In genomic region chr2:18039566-18040290, GRCm38 (mm10) we compare ENCODE assay signal across 8 mouse cellular contexts. TPM values are rescaled to one million over a fixed set of nuclear protein-coding genes. Genes with fewer than 3 reads are reported as not detected.
DNase-seq lines count a peak whose midpoint lies in the region; ATAC-seq and TF ChIP-seq lines count a peak whose summit lies in the region.
"Had no signal": no experiment of that assay in that cellular context is flagged by ENCODE, and none has a peak within 500 bp of the region (broad histone marks: within the 10 kb centered on the region; RNA-seq: fewer than 3 reads in every experiment).

No protein-coding gene starts in this region.

- peaks cover 68% of the 10 kb centered on the region for H3K4me1 ChIP-seq in forebrain, embryonic 14.5 days (ENCODE audit: control insufficient read depth, insufficient read depth, low read length)
- H3K4me1 ChIP-seq in limb, embryonic 12.5 days (replicated peaks): peaks cover 49% of the 10 kb centered on the region
- peaks cover 6% of the 10 kb centered on the region; the same call in 1 of the 2 replicates for H3K4me1 ChIP-seq in olfactory bulb, adult 2 months (ENCODE audit: control insufficient read depth, insufficient read depth, low read length)

- ATAC-seq in forebrain, embryonic 14.5 days: peak; percentile 56
- ATAC-seq in limb, embryonic 12.5 days (ENCODE audit: insufficient number of reproducible peaks, insufficient read depth, low FRiP score, low TSS enrichment, low read depth): peak; percentile 48; the same call in 1 of the 2 replicates

- H3K4me2 ChIP-seq in forebrain, embryonic 14.5 days (ENCODE audit: low read length): peak overlapping the region; percentile 94
- peak overlapping the region; percentile 62 for H3K4me2 ChIP-seq in limb, embryonic 12.5 days

- H3K27ac ChIP-seq in forebrain, embryonic 14.5 days (ENCODE audit: low read depth, low read length): peak overlapping the region; percentile 94
- peak overlapping the region; percentile 85 for H3K27ac ChIP-seq in limb, embryonic 12.5 days
- no peak overlapping the region for H3K27ac ChIP-seq in olfactory bulb, adult 2 months (ENCODE audit: insufficient read depth, low read depth, low read length)
- H3K27ac ChIP-seq: macrophage had no signal

- no peaks in the 10 kb centered on the region for H3K9me3 ChIP-seq in forebrain, embryonic 14.5 days (replicated peaks; ENCODE audit: control insufficient read depth, low read length)
- no peaks in the 10 kb centered on the region for H3K9me3 ChIP-seq in limb, embryonic 12.5 days

- 1% methylated on average over 46 of the region's 46 CpGs for WGBS in forebrain, embryonic 14.5 days
- WGBS in limb, embryonic 12.5 days: 2% methylated on average over 46 of the region's 46 CpGs
- WGBS in olfactory bulb, adult 2 months: 56% methylated on average over 46 of the region's 46 CpGs

- H3K9ac ChIP-seq in forebrain, embryonic 14.5 days (ENCODE audit: low read length): peak overlapping the region; percentile 76
- peak overlapping the region; percentile 76 for H3K9ac ChIP-seq in limb, embryonic 12.5 days (replicated peaks)

- intact Hi-C loops in left cerebral cortex, postnatal 14 days (cut with DNase I): loop anchor here (10.0 kb wide), 1 partner anchor 615 kb away; no protein-coding TSS in a partner anchor

- peak overlapping the region; percentile 98 for H3K4me3 ChIP-seq in forebrain, embryonic 14.5 days (ENCODE audit: low read depth, low read length)
- peak overlapping the region; percentile 35 for H3K4me3 ChIP-seq in limb, embryonic 12.5 days (replicated peaks)
- peak overlapping the region; percentile 6; the same call in 1 of the 2 replicates for H3K4me3 ChIP-seq in olfactory bulb, adult 2 months (ENCODE audit: insufficient read depth, low read depth, low read length)

- no peaks in the 10 kb centered on the region; the same call in 1 of the 2 replicates for H3K36me3 ChIP-seq in forebrain, embryonic 14.5 days (ENCODE audit: control insufficient read depth, insufficient read depth, low read length)
- no peaks in the 10 kb centered on the region for H3K36me3 ChIP-seq in limb, embryonic 12.5 days

- TF ChIP-seq POLR2A in olfactory bulb, adult 2 months (IDR thresholded peaks at IDR 0.05; ENCODE audit: insufficient read depth, low read depth, low read length): no peak

- peak; percentile 54 for DNase-seq in ovary, postnatal 36 days (ENCODE audit: low spot score)
- no peak for DNase-seq in ovary, postnatal 14 days (ENCODE audit: low spot score)
- DNase-seq in forebrain, embryonic 14.5 days (ENCODE audit: low spot score): peak; percentile 73
- no peak for DNase-seq in c-Kit-positive CD71-positive TER-119-positive erythroid progenitor cells, embryonic 14.5 days (ENCODE audit: low spot score)
- DNase-seq in left cerebral cortex, postnatal 14 days (ENCODE audit: low spot score in 2 of 2): no peak

- TF ChIP-seq CTCF in olfactory bulb, adult 2 months (IDR thresholded peaks at IDR 0.05; ENCODE audit: insufficient read depth, low read depth, low read length): no peak

- no peaks in the 10 kb centered on the region for H3K27me3 ChIP-seq in forebrain, embryonic 14.5 days (replicated peaks; ENCODE audit: control insufficient read depth, insufficient read depth, low read length)
- no peaks in the 10 kb centered on the region for H3K27me3 ChIP-seq in limb, embryonic 12.5 days

RNA-seq across cellular contexts. Expression of gene A930004D18Rik, which starts 2.2 kb away (rescaled TPM):
- polyA plus RNA-seq in forebrain, embryonic 14.5 days (2014; fragmentation: Nextera tagmentation; extraction: Ambion mirVana): 9.9 and 11.7 TPM in 2 replicates
- polyA plus RNA-seq in limb, embryonic 12.5 days (2016; fragmentation: Nextera tagmentation; extraction: Ambion mirVana): 19.9 and 20.3 TPM in 2 replicates
- not detected in 2 replicates for polyA plus RNA-seq in olfactory bulb, adult 2 months (2012; ENCODE audit: insufficient read depth, insufficient read length, low replicate concordance, missing spikeins)
- 1 to 10 TPM; 1.5 to 1.6 TPM for total RNA-seq in left cerebral cortex, postnatal 14 days (2021)

RNA-seq across cellular contexts. Expression of gene Skida1, which starts 9.1 kb away (rescaled TPM):
- 10.8 and 13.2 TPM in 2 replicates for polyA plus RNA-seq in forebrain, embryonic 14.5 days (2014; fragmentation: Nextera tagmentation; extraction: Ambion mirVana)
- 13.9 and 14.0 TPM in 2 replicates for polyA plus RNA-seq in limb, embryonic 12.5 days (2016; fragmentation: Nextera tagmentation; extraction: Ambion mirVana)
- not detected in 2 replicates for polyA plus RNA-seq in olfactory bulb, adult 2 months (2012; ENCODE audit: insufficient read depth, insufficient read length, low replicate concordance, missing spikeins)
- total RNA-seq in left cerebral cortex, postnatal 14 days (2021): 1 to 10 TPM; 7.1 to 8.1 TPM
- polyA plus RNA-seq: macrophage had no signal

RNA-seq across cellular contexts. Expression of gene Mllt10, which starts 15.3 kb away (rescaled TPM):
- 38.7 and 43.5 TPM in 2 replicates for polyA plus RNA-seq in forebrain, embryonic 14.5 days (2014; fragmentation: Nextera tagmentation; extraction: Ambion mirVana)
- 67.7 and 77.6 TPM in 2 replicates for polyA plus RNA-seq in limb, embryonic 12.5 days (2016; fragmentation: Nextera tagmentation; extraction: Ambion mirVana)
- polyA plus RNA-seq in olfactory bulb, adult 2 months (2012; ENCODE audit: insufficient read depth, insufficient read length, low replicate concordance, missing spikeins): 433 TPM in 1 of 2 replicates, not detected in the other
- total RNA-seq in left cerebral cortex, postnatal 14 days (2021): 10 to 100 TPM; 47.7 TPM

RNA-seq across cellular contexts. Expression of gene H2al2a, which starts 43.0 kb away (rescaled TPM):
- polyA plus RNA-seq in forebrain, embryonic 14.5 days (2014; fragmentation: Nextera tagmentation; extraction: Ambion mirVana): not detected in 2 replicates
- polyA plus RNA-seq in limb, embryonic 12.5 days (2016; fragmentation: Nextera tagmentation; extraction: Ambion mirVana): not detected in 2 replicates
- polyA plus RNA-seq in olfactory bulb, adult 2 months (2012; ENCODE audit: insufficient read depth, insufficient read length, low replicate concordance, missing spikeins): not detected in 2 replicates
- not detected for total RNA-seq in left cerebral cortex, postnatal 14 days (2021)
- polyA plus RNA-seq: macrophage had no signal

Comparison
In these comparisons a context has a peak if more than half of its experiments do, and no peak if none do; other contexts are left out.
1. DNase-seq: peak in ovary, postnatal 36 days (single experiment) and forebrain, embryonic 14.5 days (single experiment); none in ovary, postnatal 14 days (single experiment), c-Kit-positive CD71-positive TER-119-positive erythroid progenitor cells, embryonic 14.5 days (single experiment) and left cerebral cortex, postnatal 14 days (0 of 2).
2. H3K4me3 ChIP-seq: peak in every context shown above with its lines; median percentile 98 in forebrain, embryonic 14.5 days; 35 in limb, embryonic 12.5 days; 6 in olfactory bulb, adult 2 months.
3. RNA of gene A930004D18Rik, which starts 2.2 kb away (polyA plus RNA-seq): 19.9 to 20.3 TPM in limb, embryonic 12.5 days and 9.9 to 11.7 TPM in forebrain, embryonic 14.5 days; not detected in olfactory bulb, adult 2 months; every median in the first group is over 10 times any median in the second.